15 mouse cellular contexts compared by ENCODE assay signal in the genomic region with DNA sequence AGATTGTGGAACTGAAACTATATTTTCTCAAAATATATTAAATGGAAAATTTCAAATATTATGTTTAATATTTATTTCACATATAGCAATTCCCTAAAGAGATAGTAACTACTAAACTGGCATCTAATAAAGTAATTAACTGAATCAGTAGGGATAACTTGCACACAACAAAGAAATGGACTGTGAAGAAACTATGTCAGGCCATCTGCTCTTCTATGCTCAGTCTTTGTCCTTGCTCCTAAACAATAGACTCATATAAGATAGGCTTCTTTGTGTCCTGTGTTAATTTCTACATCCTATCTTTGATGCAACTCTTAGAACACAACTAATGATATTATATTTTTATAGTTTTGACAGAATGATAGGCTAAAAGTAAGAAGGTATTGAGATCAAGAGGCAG.
"Had no signal": no experiment of that assay in that cellular context is flagged by ENCODE, and none has a peak within 500 bp of the region (broad histone marks: within the 10 kb centered on the region; RNA-seq: fewer than 3 reads in every experiment).

No protein-coding gene starts in this region.

- H3K9me3 ChIP-seq: neural tube, embryonic 12.5 days; neural tube, embryonic 13.5 days; neural tube, embryonic 15.5 days; stomach, embryonic 15.5 days had no signal

- H3K27me3 ChIP-seq: neural tube, embryonic 12.5 days; neural tube, embryonic 13.5 days; neural tube, embryonic 15.5 days; stomach, embryonic 15.5 days had no signal

- DNase-seq: right cerebral cortex, adult 18-20 months; right cerebral cortex, postnatal 14 days; right cerebral cortex, postnatal 4 days; spleen, adult 18-20 months; thymus, adult 18-20 months; thymus, adult 2 months; thymus, postnatal 14 days; thymus, postnatal 25 days; thymus, postnatal 36 days; thymus, postnatal 4 days had no signal

- H3K9ac ChIP-seq: neural tube, embryonic 12.5 days; neural tube, embryonic 13.5 days; neural tube, embryonic 15.5 days; stomach, embryonic 15.5 days had no signal

- H3K4me2 ChIP-seq: neural tube, embryonic 12.5 days; neural tube, embryonic 13.5 days; neural tube, embryonic 15.5 days; stomach, embryonic 15.5 days had no signal

- H3K4me1 ChIP-seq: neural tube, embryonic 12.5 days; neural tube, embryonic 13.5 days; neural tube, embryonic 15.5 days; stomach, embryonic 15.5 days had no signal

- H3K27ac ChIP-seq: neural tube, embryonic 12.5 days; neural tube, embryonic 13.5 days; neural tube, embryonic 15.5 days; stomach, embryonic 15.5 days; stomach, postnatal 0 days had no signal

- H3K36me3 ChIP-seq: neural tube, embryonic 12.5 days; neural tube, embryonic 13.5 days; neural tube, embryonic 15.5 days; stomach, embryonic 15.5 days had no signal

- H3K4me3 ChIP-seq: neural tube, embryonic 12.5 days; neural tube, embryonic 13.5 days; neural tube, embryonic 15.5 days; stomach, embryonic 15.5 days had no signal
